Mouse (Mus musculus) T-helper 2 cell (primary cell): Measurements from ENCODE around the gene Psmd3.

ENCODE experiments used
- in situ Hi-C: fragments of 300-600 bp; cut with MboI, MseI; formaldehyde crosslinking; loops from one replicate; pipeline ENCODE4 v1.15.1; 2025; ENCODE audit warnings: high pct_unique_total_duplicates

Gene Psmd3

GRCm38 (mm10) chr11:98742397-98743291 is 60.3 kb downstream of the Psmd3 start:
- in situ Hi-C loops, result no loop called here

GRCm38 (mm10) chr11:98743655-98744345 is 61.4 kb downstream of the Psmd3 start:
- in situ Hi-C loops, result no loop called here

- in situ Hi-C loops, result loop anchor here (5.0 kb wide), 1 partner anchor 38 kb away; no protein-coding TSS in a partner anchor
Measured at GRCm38 (mm10) chr11:98744456-98745019, 62.2 kb downstream of the Psmd3 start.
